Mouse (Mus musculus) erythroblast, embryonic 14.5 days (primary cell): ENCODE measurements around the gene Gper1.

ENCODE experiments used
- GATA1 ChIP-seq: IDR thresholded peaks from 2 replicates; pipeline ENCODE4 v1.6.1; 2012; ENCODE audit warnings: low read length, inconsistent platforms, mixed read lengths
- TAL1 ChIP-seq: IDR thresholded peaks from 3 replicates; pipeline ENCODE4 v1.6.1; 2012; ENCODE audit warnings: low read length, inconsistent platforms, mixed read lengths

GRCm38 (mm10) chr5:139383234-139383633, 39.7 kb upstream of the Gper1 start:
- TF ChIP-seq TAL1 = no peak
- no peak for TF ChIP-seq GATA1
